Mouse (Mus musculus) myocyte (in vitro differentiated cells): ENCODE data around the gene Atg2a.

Experiments used
- CEBPB ChIP-seq: IDR thresholded peaks from 2 replicates; pipeline ENCODE4 v1.6.1; 2011; ENCODE audit warnings: mild to moderate bottlenecking, moderate library complexity; ENCODE audit not compliant: poor library complexity, insufficient read depth, severe bottlenecking
- E2F4 ChIP-seq: IDR thresholded peaks from one replicate; pipeline ENCODE4 v1.6.1; 2011; ENCODE audit warnings: mild to moderate bottlenecking, control low read depth, moderate library complexity; ENCODE audit not compliant: insufficient read depth
- MAX ChIP-seq: IDR thresholded peaks from one replicate; pipeline ENCODE4 v1.6.1; 2011; ENCODE audit warnings: low read depth, mild to moderate bottlenecking, control low read depth
- MYOD1 ChIP-seq, 3 experiments: IDR thresholded peaks; one replicate each; pipeline ENCODE4 v1.6.1; 2011; ENCODE audit warnings: control low read depth in 2 of 3, low read depth in 2 of 3, mild to moderate bottlenecking in 2 of 3, moderate library complexity in 1 of 3; ENCODE audit not compliant: insufficient read length in 2 of 3, control insufficient read depth in 1 of 3
- MYOG ChIP-seq, 3 experiments: IDR thresholded peaks; one replicate each; pipeline ENCODE4 v1.6.1; 2011; ENCODE audit warnings: control low read depth in 2 of 3, low read depth in 2 of 3, mild to moderate bottlenecking in 2 of 3; ENCODE audit not compliant: insufficient read length in 2 of 3, control insufficient read depth in 1 of 3, insufficient read depth in 1 of 3
- POLR2A ChIP-seq: IDR thresholded peaks from one replicate; pipeline ENCODE4 v1.6.1; 2011; ENCODE audit warnings: low read depth, mild to moderate bottlenecking, control low read depth, moderate library complexity; ENCODE audit not compliant: insufficient read length
- POLR2AphosphoS2 ChIP-seq: IDR thresholded peaks from one replicate; pipeline ENCODE4 v1.6.1; 2011; ENCODE audit warnings: low read depth, control low read depth; ENCODE audit not compliant: insufficient read length
- TCF12 ChIP-seq: IDR thresholded peaks from one replicate; pipeline ENCODE4 v1.6.1; 2011; ENCODE audit warnings: mild to moderate bottlenecking, control low read depth; ENCODE audit not compliant: poor library complexity, insufficient read depth, severe bottlenecking
- TCF3 ChIP-seq: IDR thresholded peaks from one replicate; pipeline ENCODE4 v1.6.1; 2011; ENCODE audit warnings: low read depth, control low read depth; ENCODE audit not compliant: insufficient read length
- USF1 ChIP-seq: IDR thresholded peaks from one replicate; pipeline ENCODE4 v1.6.1; 2011; ENCODE audit warnings: low read depth, mild to moderate bottlenecking, control low read depth, moderate library complexity

DNA sequence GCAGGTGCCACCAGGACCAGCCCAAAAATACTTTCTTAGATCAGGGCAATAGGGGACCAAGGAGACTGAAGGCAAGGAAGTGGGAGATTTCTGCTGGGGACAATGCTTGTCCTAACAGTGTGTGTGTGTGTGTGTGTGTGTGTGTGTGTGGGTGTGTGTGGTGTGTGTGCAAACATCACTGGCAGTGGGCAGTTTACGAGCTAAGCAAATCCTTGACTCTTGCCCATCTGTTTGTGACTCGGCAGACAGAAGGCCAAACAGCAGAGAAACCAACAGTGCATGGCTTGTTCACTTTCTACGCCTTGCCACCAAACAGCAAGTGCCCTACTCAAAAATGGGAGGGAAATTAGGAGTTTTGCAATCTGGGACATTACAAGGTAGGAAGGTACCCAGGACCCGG, 32.1 kb downstream of the Atg2a start:
- TF ChIP-seq MAX (no peak), E2F4 (no peak), POLR2A (no peak), MYOD1 (IDR thresholded peaks at IDR 0.05; ENCODE audit: control insufficient read depth in 1 of 3, insufficient read length in 2 of 3, low read depth in 2 of 3) (no peak), USF1 (no peak), MYOG (IDR thresholded peaks at IDR 0.05; ENCODE audit: control insufficient read depth in 1 of 3, insufficient read depth in 1 of 3, insufficient read length in 2 of 3, low read depth in 2 of 3) (no peak), TCF12 (no peak), POLR2AphosphoS2 (no peak), CEBPB (no peak), TCF3 (no peak)
